Mouse (Mus musculus) ZHBTc4 (cell line): ENCODE measurements around the gene Cd300ld5.
"Not testable (repeated sequence)": the region's sequence is repeated elsewhere in the genome, so short reads cannot be mapped to it uniquely, and the experiment has no call there.

ENCODE experiments used
- DNase-seq: peaks from one replicate; pipeline ENCODE4 v3.0.0-alpha.2; 2011; ENCODE audit warnings: low read depth, low spot score

The Cd300ld5 gene

DNA sequence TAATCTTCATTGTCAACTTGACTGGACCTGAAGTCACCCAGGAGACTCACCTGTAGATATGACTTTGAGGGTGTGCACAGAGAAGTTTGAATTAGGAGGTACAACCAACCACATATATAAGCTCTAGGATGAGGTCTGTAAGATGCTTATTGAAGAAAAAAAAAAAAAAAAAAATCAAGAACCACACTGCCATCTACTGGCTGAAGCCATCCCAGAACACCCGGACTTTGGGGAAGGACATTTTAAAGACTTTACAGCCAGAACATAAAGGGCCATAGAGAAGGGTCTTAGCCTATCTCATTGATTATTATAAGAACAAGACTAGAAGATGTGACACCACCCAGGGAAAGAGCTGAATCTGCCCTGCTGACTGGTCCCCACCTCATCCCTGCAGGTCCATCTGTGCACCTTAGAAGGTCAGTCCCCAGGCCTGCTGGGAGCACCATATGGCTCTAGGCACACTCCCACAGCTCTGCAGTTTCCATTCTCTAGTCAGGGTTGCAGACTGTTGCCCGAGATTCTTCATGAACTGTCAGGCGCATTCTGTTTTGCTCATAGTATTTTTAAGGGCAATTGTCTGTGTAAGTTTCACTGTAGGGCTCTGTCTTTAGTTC, 11.8 kb upstream of the Cd300ld5 start:
- peak; percentile 39 for DNase-seq

DNA sequence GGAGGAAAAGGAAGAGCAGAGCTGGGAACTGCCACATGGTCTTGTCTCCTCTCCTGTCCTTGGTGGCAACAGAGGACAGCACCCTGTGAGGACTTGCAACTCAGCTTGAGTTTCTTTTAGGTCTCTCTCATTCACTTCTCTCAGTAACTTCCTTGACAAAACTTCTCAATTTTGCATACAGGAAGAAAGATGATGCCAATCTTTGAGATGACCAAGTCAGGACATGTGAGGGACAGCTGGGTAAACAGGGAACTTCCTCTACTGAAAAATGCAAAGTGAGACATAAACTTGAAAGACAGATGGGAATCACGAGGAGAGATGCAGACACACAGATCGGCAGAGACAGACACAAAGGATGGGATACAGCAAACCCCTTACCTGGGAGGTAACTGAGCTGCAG, 10.7 kb upstream of the Cd300ld5 start, which contains the start of gene Cd300ld3:
Cd300ld3 (minus strand) TSS at position 151 of the 400 bp plus-strand sequence.
- DNase-seq: no peak

DNA sequence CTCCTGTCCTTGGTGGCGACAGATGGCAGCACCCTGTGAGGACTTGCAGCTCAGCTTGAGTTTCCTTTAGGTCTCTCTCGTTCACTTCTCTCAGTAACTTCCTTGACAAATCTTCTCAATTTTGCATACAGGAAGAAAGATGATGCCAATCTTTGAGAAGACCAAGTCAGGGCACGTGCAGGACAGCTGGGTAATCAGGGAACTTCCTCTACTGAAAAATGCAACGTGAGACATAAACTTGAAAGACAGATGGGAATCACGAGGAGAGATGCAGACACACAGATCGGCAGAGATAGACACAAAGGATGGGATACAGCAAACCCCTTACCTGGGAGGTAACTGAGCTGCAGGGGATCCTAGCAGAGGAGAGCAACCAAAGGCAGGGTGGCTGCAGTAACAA, 10.7 kb downstream of the Cd300ld5 start, which contains the start of gene Cd300ld4:
Cd300ld4 (minus strand) TSS at position 101 of the 400 bp plus-strand sequence.
- DNase-seq: not testable (repeated sequence)

DNA sequence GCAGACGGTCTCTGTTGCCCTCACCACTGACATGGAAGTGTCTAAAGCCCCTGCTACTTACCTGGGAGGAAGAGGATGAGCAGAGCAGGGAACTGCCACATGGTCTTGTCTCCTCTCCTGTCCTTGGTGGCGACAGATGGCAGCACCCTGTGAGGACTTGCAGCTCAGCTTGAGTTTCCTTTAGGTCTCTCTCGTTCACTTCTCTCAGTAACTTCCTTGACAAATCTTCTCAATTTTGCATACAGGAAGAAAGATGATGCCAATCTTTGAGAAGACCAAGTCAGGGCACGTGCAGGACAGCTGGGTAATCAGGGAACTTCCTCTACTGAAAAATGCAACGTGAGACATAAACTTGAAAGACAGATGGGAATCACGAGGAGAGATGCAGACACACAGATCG, 21.5 kb downstream of the Cd300ld5 start, which contains the start of gene Cd300ld2:
Cd300ld2 (minus strand) TSS at position 101 of the 400 bp plus-strand sequence.
- not testable (repeated sequence) for DNase-seq

DNA sequence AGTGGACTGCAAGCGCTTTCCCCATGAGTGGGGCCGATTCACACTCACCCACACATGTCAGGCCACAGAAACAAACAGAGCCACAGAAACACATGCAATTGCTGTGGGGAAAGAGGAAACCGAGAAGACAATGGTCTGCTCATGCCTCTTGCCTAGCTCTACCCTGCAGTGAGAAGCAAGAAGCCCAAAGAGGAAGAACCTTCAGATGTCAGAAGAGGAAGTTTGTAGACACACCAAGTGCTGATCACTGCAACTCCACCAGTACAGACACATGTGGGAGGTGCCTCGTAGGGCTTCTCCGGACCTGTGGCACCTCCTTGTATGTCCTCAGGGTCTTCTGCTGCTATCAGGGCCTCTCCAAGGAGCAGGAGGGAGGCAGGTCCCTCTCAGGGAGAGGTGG, 33.5 kb downstream of the Cd300ld5 start:
- no peak for DNase-seq

DNA sequence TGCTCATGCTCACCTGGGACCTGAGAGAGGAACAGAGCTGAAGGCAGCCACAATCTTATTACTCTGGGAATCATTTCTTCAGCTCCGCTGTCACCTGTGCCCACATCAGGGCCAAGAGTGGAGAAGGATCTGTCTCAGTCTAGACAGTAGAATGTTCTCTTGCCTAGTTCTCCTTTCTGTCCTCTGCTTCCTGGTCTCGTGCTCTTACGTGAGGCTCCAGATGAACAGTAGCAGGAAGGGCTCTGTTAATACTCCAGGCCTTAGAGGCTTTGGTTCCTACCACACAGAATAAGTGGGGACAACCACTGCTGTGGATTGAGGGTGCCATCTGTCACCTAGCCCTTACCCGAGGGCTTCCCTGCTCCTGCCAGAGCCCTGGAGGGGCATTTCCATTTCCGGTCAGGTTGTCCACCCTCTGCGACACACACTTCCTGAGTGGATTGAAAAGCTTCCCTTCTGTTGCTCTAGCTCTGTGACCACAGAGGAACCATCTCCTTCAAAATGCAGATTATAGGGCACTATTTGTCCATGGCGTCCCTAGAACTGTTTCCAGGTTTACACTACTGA, 36.0 kb downstream of the Cd300ld5 start, which contains the start of gene Cd300c2:
Cd300c2 (minus strand) TSS at position 407 of the 567 bp plus-strand sequence.
- no peak for DNase-seq

DNA sequence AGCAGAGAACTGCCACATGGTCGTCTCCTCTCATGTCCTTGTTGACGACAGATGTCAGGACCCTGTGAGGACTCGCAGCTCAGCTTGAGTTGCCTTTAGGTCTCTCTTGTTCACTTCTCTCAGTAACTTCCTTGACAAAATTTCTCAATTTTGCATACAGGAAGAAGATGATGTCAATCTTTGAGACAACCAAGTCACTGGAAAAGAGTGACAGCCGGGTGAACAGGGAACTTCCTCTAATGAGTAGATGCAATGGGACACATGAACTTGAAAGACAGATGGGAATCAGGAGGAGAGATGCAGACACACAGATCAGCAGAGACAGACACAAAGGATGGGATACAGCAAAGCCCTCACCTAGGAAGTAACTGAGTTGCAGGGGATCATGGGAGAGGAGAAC, 47.8 kb downstream of the Cd300ld5 start, which contains the start of gene Cd300ld:
Cd300ld (minus strand) TSS at position 130 of the 400 bp plus-strand sequence.
- DNase-seq: no peak

DNA sequence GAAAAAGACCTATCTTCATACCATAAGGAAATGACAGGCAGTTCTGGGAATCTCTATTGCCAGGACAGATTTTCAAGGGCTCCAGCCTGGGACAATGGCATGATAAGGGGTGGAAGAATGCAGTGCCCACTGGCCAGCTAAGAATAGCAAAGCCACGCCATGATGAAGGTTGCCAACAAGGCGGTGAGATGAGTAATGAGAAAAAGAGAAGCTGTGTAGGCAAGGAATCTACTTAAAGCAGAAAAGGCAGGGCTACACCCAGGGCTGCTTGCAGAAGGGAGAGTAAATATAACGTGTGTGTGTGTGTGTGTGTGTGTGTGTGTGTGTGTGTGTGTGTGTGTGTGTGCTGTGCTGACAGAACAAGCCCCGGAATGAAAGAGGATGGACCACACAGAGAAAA, 55.7 kb downstream of the Cd300ld5 start:
- no peak for DNase-seq
